Mouse (Mus musculus) midbrain, postnatal 0 days (tissue): ENCODE results near the gene Xylt1. TPM values are rescaled to one million over a fixed set of nuclear protein-coding genes. Genes with fewer than 3 reads are reported as not detected.

Source experiments
- ATAC-seq: fragments of 200-750 bp; cut with Nextera tagmentation; 2 replicates; pipeline ENCODE4 v1.8.0; 2017; ENCODE audit warnings: moderate number of reproducible peaks, mild to moderate bottlenecking, moderate TSS enrichment, moderate library complexity; ENCODE audit not compliant: low FRiP score
- DNase-seq: peaks from one replicate; pipeline ENCODE4 v3.0.0-alpha.2; 2015; ENCODE audit warnings: low spot score
- H3K27ac ChIP-seq: fragments of 300-500 bp; sonication (generic); 2 replicates; pipeline ENCODE4 v1.5.1; 2014; ENCODE audit warnings: low read depth, mild to moderate bottlenecking, low read length, mixed read lengths
- H3K27me3 ChIP-seq: fragments of 300-500 bp; sonication (generic); 2 replicates; pipeline ENCODE4 v1.6.1; 2014; ENCODE audit warnings: low read length, control low read depth, mixed read lengths; ENCODE audit not compliant: insufficient read depth
- H3K36me3 ChIP-seq: fragments of 300-500 bp; sonication (generic); 2 replicates; pipeline ENCODE4 v1.6.1; 2014; ENCODE audit warnings: low read length, control low read depth, mixed read lengths; ENCODE audit not compliant: insufficient read depth
- H3K4me1 ChIP-seq: fragments of 300-500 bp; sonication (generic); 2 replicates; pipeline ENCODE4 v1.6.1; 2014; ENCODE audit warnings: mild to moderate bottlenecking, control low read depth, antibody characterized with exemption, low read length, mixed read lengths; ENCODE audit not compliant: insufficient read depth
- H3K4me2 ChIP-seq: fragments of 300-500 bp; sonication (generic); 2 replicates; pipeline ENCODE4 v1.6.1; 2014; ENCODE audit warnings: low read depth, mild to moderate bottlenecking, low read length, mixed read lengths; ENCODE audit not compliant: poor library complexity, severe bottlenecking
- H3K4me3 ChIP-seq: fragments of 300-500 bp; sonication (generic); 2 replicates; pipeline ENCODE4 v1.5.1; 2014; ENCODE audit warnings: low read depth, mild to moderate bottlenecking, low read length, moderate library complexity
- H3K9ac ChIP-seq: fragments of 300-500 bp; sonication (generic); replicated peaks from 2 replicates; pipeline ENCODE4 v1.6.1; 2014; ENCODE audit warnings: mild to moderate bottlenecking, low read length, moderate library complexity, mixed read lengths; ENCODE audit not compliant: poor library complexity, severe bottlenecking
- H3K9me3 ChIP-seq: fragments of 300-500 bp; sonication (generic); 2 replicates; pipeline ENCODE4 v1.6.1; 2016; ENCODE audit warnings: low read length, control low read depth
- CTCF ChIP-seq: IDR thresholded peaks from 2 replicates; pipeline ENCODE4 v1.5.1; 2016; ENCODE audit warnings: antibody characterized with exemption, mild to moderate bottlenecking
- WGBS: fragments of 180-500 bp; shearing (Covaris S2); extraction: QIAGEN DNeasy Blood & Tissue Kit; methylation state at CpG from one replicate; pipeline ENCODE4 v1.1.7; 2014; 5-methylcytosine and 5-hydroxymethylcytosine counted together
- polyA plus RNA-seq: library from polyadenylated mRNA; unstranded; fragments of >200 nt; fragmentation: Nextera tagmentation; extraction: Ambion mirVana; gene quantifications from 2 replicates; pipeline ENCODE4 v1.2.1, GENCODE M21; 2015
- total RNA-seq: library from RNA; depleted of rRNA; stranded (reverse); fragments of >200 nt; gene quantifications from 2 replicates; pipeline ENCODE4 v1.2.3, GENCODE M21; 2014

Gene Xylt1
- total and polyA plus RNA-seq, 2 experiments from 2014 or later = 2.5 to 16.4 TPM

GRCm38 (mm10) chr7:117595029-117595695, 214.4 kb downstream of the Xylt1 start:
- Histone ChIP-seq H3K4me2 (no peak overlapping the region), H3K27me3 (no peaks in the 10 kb centered on the region), H3K27ac (no peak overlapping the region), H3K4me1 (no peaks in the 10 kb centered on the region), H3K9ac (no peak overlapping the region), H3K36me3 (no peaks in the 10 kb centered on the region), H3K9me3 (no peaks in the 10 kb centered on the region), H3K4me3 (no peak overlapping the region)
- TF ChIP-seq CTCF = no peak
- DNase-seq (peak; percentile 34), ATAC-seq (no peak)
- WGBS = 83% methylated on average over 12 of the region's 12 CpGs

GRCm38 (mm10) chr7:117600443-117600842, 219.7 kb downstream of the Xylt1 start:
- DNase-seq = no peak
- WGBS = 43% methylated on average over 7 of the region's 7 CpGs
- no peaks in the 10 kb centered on the region for H3K9me3 ChIP-seq
- no peak overlapping the region for H3K27ac ChIP-seq
- H3K4me1 ChIP-seq = no peaks in the 10 kb centered on the region
- H3K9ac ChIP-seq = no peak overlapping the region
- ATAC-seq = no peak
- no peak for TF ChIP-seq CTCF
- H3K27me3 ChIP-seq = no peaks in the 10 kb centered on the region
- H3K4me2 ChIP-seq = no peak overlapping the region
- H3K36me3 ChIP-seq = no peaks in the 10 kb centered on the region
- H3K4me3 ChIP-seq = no peak overlapping the region

- no peak for TF ChIP-seq CTCF
- H3K27ac ChIP-seq = no peak overlapping the region
These were observed 229.7 kb downstream of the Xylt1 start for GRCm38 (mm10) chr7:117610439-117610838.

GRCm38 (mm10) chr7:117612788-117613473, 232.2 kb downstream of the Xylt1 start:
- TF ChIP-seq CTCF = no peak
- no peak for ATAC-seq
- peaks cover 4% of the 10 kb centered on the region; the same call in 1 of the 2 replicates for H3K4me1 ChIP-seq
- WGBS = 69% methylated on average over 11 of the region's 11 CpGs
- H3K9ac ChIP-seq = no peak overlapping the region
- DNase-seq = no peak
- no peak overlapping the region for H3K4me3 ChIP-seq
- H3K9me3 ChIP-seq = no peaks in the 10 kb centered on the region
- H3K27ac ChIP-seq = no peak overlapping the region
- H3K27me3 ChIP-seq = no peaks in the 10 kb centered on the region
- no peaks in the 10 kb centered on the region for H3K36me3 ChIP-seq
- no peak overlapping the region for H3K4me2 ChIP-seq

More at GRCm38 (mm10) chr7:117610439-117610838, 229.7 kb downstream of the Xylt1 start:
- no peaks in the 10 kb centered on the region for H3K27me3 ChIP-seq
- no peak overlapping the region for H3K9ac ChIP-seq
- H3K9me3 ChIP-seq = no peaks in the 10 kb centered on the region
- 25% methylated on average over 6 of the region's 6 CpGs for WGBS
- no peak overlapping the region for H3K4me3 ChIP-seq
- ATAC-seq (no peak), DNase-seq (no peak)
- H3K4me1 ChIP-seq = peaks cover 4% of the 10 kb centered on the region; the same call in 1 of the 2 replicates
- H3K36me3 ChIP-seq = no peaks in the 10 kb centered on the region
- H3K4me2 ChIP-seq = no peak overlapping the region

- no peak overlapping the region for H3K9ac ChIP-seq
- H3K4me2 ChIP-seq = no peak overlapping the region
- no peaks in the 10 kb centered on the region for H3K9me3 ChIP-seq
- ATAC-seq (no peak), DNase-seq (no peak)
- no peaks in the 10 kb centered on the region for H3K27me3 ChIP-seq
- no peak for TF ChIP-seq CTCF
- H3K4me1 ChIP-seq = peaks cover 2% of the 10 kb centered on the region
- H3K4me3 ChIP-seq = no peak overlapping the region
- no peaks in the 10 kb centered on the region for H3K36me3 ChIP-seq
- H3K27ac ChIP-seq = no peak overlapping the region
- 78% methylated on average over 3 of the region's 3 CpGs for WGBS
These were observed 233.0 kb downstream of the Xylt1 start for GRCm38 (mm10) chr7:117613796-117614195.

DNA sequence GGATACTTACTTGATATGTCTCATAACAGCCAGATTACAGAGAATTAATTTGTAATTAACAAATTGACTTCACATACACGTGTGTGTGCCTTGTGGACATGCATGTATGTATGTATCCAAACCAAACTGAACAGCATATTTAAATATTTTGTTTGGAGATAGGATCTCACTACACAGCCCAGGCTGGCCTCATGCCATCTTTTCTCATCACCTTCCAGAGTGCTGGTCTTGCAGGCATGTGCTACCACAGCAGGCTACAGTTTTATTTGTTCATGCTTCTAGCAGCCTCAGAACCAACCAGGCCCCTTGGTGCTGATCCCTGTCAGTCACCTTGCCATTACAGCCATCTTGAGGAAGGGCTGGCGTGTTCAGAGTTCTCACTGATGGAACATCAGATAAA, 233.6 kb downstream of the Xylt1 start:
- H3K27ac ChIP-seq = no peak overlapping the region
- H3K27me3 ChIP-seq = no peaks in the 10 kb centered on the region
- no peaks in the 10 kb centered on the region for H3K9me3 ChIP-seq
- no peak for ATAC-seq
- H3K9ac ChIP-seq = no peak overlapping the region
- no peak for TF ChIP-seq CTCF
- H3K4me3 ChIP-seq = no peak overlapping the region
- H3K4me1 ChIP-seq = peaks cover 4% of the 10 kb centered on the region
- H3K4me2 ChIP-seq = no peak overlapping the region
- WGBS = 83% methylated on average over 2 of the region's 2 CpGs
- no peak for DNase-seq
- no peaks in the 10 kb centered on the region for H3K36me3 ChIP-seq
